Mouse (Mus musculus) heart, adult 2 months (tissue): ENCODE measurements around the gene Mapk11. TPM values are rescaled to one million over a fixed set of nuclear protein-coding genes. Genes with fewer than 3 reads are reported as not detected.

Source experiments
- DNase-seq, 2 experiments: peaks; one replicate each; pipeline ENCODE4 v3.0.0; 2021
- H3K27ac ChIP-seq: fragments of 200-600 bp; 2 replicates; pipeline ENCODE4 v1.8.1; 2022
- H3K27me3 ChIP-seq: fragments of 200-500 bp; 2 replicates; pipeline ENCODE4 v1.6.1; 2012; ENCODE audit warnings: mild to moderate bottlenecking, low read length, inconsistent platforms, mixed read lengths; ENCODE audit not compliant: control insufficient read depth, insufficient read depth
- H3K36me3 ChIP-seq: fragments of 200-500 bp; 2 replicates; pipeline ENCODE4 v1.6.1; 2012; ENCODE audit warnings: low read length, inconsistent platforms; ENCODE audit not compliant: control insufficient read depth, insufficient read depth
- H3K4me1 ChIP-seq: fragments of 200-500 bp; 2 replicates; pipeline ENCODE4 v1.6.1; 2011; ENCODE audit warnings: low read length; ENCODE audit not compliant: control insufficient read depth, insufficient read depth
- H3K4me3 ChIP-seq: fragments of 200-600 bp; 2 replicates; pipeline ENCODE4 v1.8.1; 2022
- H3K79me2 ChIP-seq: fragments of 200-500 bp; replicated peaks from 2 replicates; pipeline ENCODE4 v1.6.1; 2012; ENCODE audit warnings: mild to moderate bottlenecking, inconsistent platforms, low read length, moderate library complexity, mixed read lengths; ENCODE audit not compliant: control insufficient read depth, insufficient read depth
- H3K9ac ChIP-seq: fragments of 200-500 bp; 2 replicates; pipeline ENCODE4 v1.6.1; 2012; ENCODE audit warnings: low read depth, mild to moderate bottlenecking, control low read depth, inconsistent platforms, low read length, mixed read lengths
- CTCF ChIP-seq: fragments of 200-600 bp; IDR thresholded peaks from 2 replicates; pipeline ENCODE4 v1.8.1; 2022; ENCODE audit warnings: antibody characterized with exemption, mild to moderate bottlenecking, moderate library complexity
- EP300 ChIP-seq: fragments of 200-500 bp; IDR thresholded peaks from 2 replicates; pipeline ENCODE4 v1.6.1; 2011; ENCODE audit warnings: low read depth, low read length, control low read depth; ENCODE audit not compliant: insufficient read depth
- POLR2A ChIP-seq: fragments of 200-500 bp; IDR thresholded peaks from 2 replicates; pipeline ENCODE4 v1.6.1; 2011; ENCODE audit warnings: mild to moderate bottlenecking, low read depth, low read length, control low read depth; ENCODE audit not compliant: insufficient read depth
- WGBS: fragments of 180-500 bp; shearing (Covaris S2); methylation state at CpG from one replicate; pipeline ENCODE4 v1.1.7; 2018; 5-methylcytosine and 5-hydroxymethylcytosine counted together
- intact Hi-C: fragments of 180-260 bp; cut with DNase I; formaldehyde crosslinking; loops from one replicate; pipeline ENCODE4 v1.15.1; 2025
- polyA plus RNA-seq: library from polyadenylated mRNA; depleted of rRNA; stranded (reverse); fragments of >200 nt; gene quantifications from 2 replicates; pipeline ENCODE4 v1.2.3, GENCODE M21; 2012
- total RNA-seq, 2 experiments: library from RNA; stranded (reverse); gene quantifications; 2 replicates each; pipeline ENCODE4 v1.2.3; 2021

The Mapk11 gene
- total and polyA plus RNA-seq, 3 experiments, result 1.9 to 4.7 (median 2.0) TPM

GRCm38 (mm10) chr15:89184937-89185227 lies 35.5 kb upstream of the Mapk11 start:
- intact Hi-C loops, result no loop called here
- H3K79me2 ChIP-seq, result no peaks in the 10 kb centered on the region
- no peak overlapping the region for H3K4me3 ChIP-seq
- no peak overlapping the region for H3K9ac ChIP-seq
- TF ChIP-seq POLR2A, result no peak
- TF ChIP-seq EP300, result no peak
- TF ChIP-seq CTCF, result no peak
- no peaks in the 10 kb centered on the region for H3K36me3 ChIP-seq
- 71% methylated on average over 5 of the region's 5 CpGs for WGBS
- H3K27me3 ChIP-seq, result no peaks in the 10 kb centered on the region
- peaks cover 7% of the 10 kb centered on the region for H3K4me1 ChIP-seq
- DNase-seq, result no peak
- H3K27ac ChIP-seq, result no peak overlapping the region

- no peaks in the 10 kb centered on the region for H3K27me3 ChIP-seq
- H3K9ac ChIP-seq, result no peak overlapping the region
- 80% methylated on average over 5 of the region's 5 CpGs for WGBS
- intact Hi-C loops, result no loop called here
- no peaks in the 10 kb centered on the region for H3K79me2 ChIP-seq
- no peak for DNase-seq
- H3K4me3 ChIP-seq, result no peak overlapping the region
- H3K4me1 ChIP-seq, result peaks cover 7% of the 10 kb centered on the region
- no peak overlapping the region for H3K27ac ChIP-seq
- H3K36me3 ChIP-seq, result no peaks in the 10 kb centered on the region
- TF ChIP-seq POLR2A (no peak), CTCF (no peak), EP300 (no peak)
These were observed 34.9 kb upstream of the Mapk11 start for GRCm38 (mm10) chr15:89184141-89184936.

GRCm38 (mm10) chr15:89182842-89183241 lies 33.4 kb upstream of the Mapk11 start:
- Histone ChIP-seq H3K36me3 (no peaks in the 10 kb centered on the region), H3K27me3 (no peaks in the 10 kb centered on the region), H3K9ac (no peak overlapping the region), H3K4me1 (peaks cover 14% of the 10 kb centered on the region), H3K4me3 (no peak overlapping the region), H3K27ac (peak overlapping the region; percentile 85; the same call in 1 of the 2 replicates), H3K79me2 (no peaks in the 10 kb centered on the region)
- WGBS, result 78% methylated on average over 5 of the region's 5 CpGs
- TF ChIP-seq EP300, result no peak
- no peak for TF ChIP-seq CTCF
- no peak for TF ChIP-seq POLR2A
- intact Hi-C loops, result no loop called here
- no peak for DNase-seq

- H3K4me3 ChIP-seq, result no peak overlapping the region
- no peaks in the 10 kb centered on the region for H3K27me3 ChIP-seq
- TF ChIP-seq POLR2A, result 0 out of 2 replicates have a peak, but pooled peaks have one; percentile 37
- TF ChIP-seq CTCF, result peak; percentile 53
- peak; percentile 44; the same call in 1 of the 2 replicates for TF ChIP-seq EP300
- peak; percentile 55 to 73 for DNase-seq
- H3K4me1 ChIP-seq, result peaks cover 17% of the 10 kb centered on the region
- H3K27ac ChIP-seq, result peak overlapping the region; percentile 85
- 9% methylated on average over 6 of the region's 6 CpGs for WGBS
- no peaks in the 10 kb centered on the region for H3K36me3 ChIP-seq
- H3K79me2 ChIP-seq, result no peaks in the 10 kb centered on the region
- no peak overlapping the region for H3K9ac ChIP-seq
- intact Hi-C loops, result no loop called here
These were observed 32.9 kb upstream of the Mapk11 start for GRCm38 (mm10) chr15:89182328-89182741.

- Histone ChIP-seq H3K79me2 (no peaks in the 10 kb centered on the region), H3K27ac (peak overlapping the region; percentile 85), H3K9ac (no peak overlapping the region), H3K4me1 (peaks cover 24% of the 10 kb centered on the region), H3K27me3 (no peaks in the 10 kb centered on the region), H3K4me3 (no peak overlapping the region), H3K36me3 (no peaks in the 10 kb centered on the region)
- peak; percentile 46 for TF ChIP-seq CTCF
- no peak for TF ChIP-seq POLR2A
- no peak for TF ChIP-seq EP300
- DNase-seq, result no peak
- intact Hi-C loops, result no loop called here
- WGBS, result 50% methylated on average over 10 of the region's 10 CpGs
These were observed 32.3 kb upstream of the Mapk11 start for GRCm38 (mm10) chr15:89181561-89182270.

GRCm38 (mm10) chr15:89180571-89181229 lies 31.3 kb upstream of the Mapk11 start, which contains the start of gene Plxnb2:
Plxnb2 (minus strand) TSS chr15:89180788.
- Histone ChIP-seq H3K36me3 (no peaks in the 10 kb centered on the region), H3K27me3 (no peaks in the 10 kb centered on the region), H3K79me2 (no peaks in the 10 kb centered on the region), H3K4me3 (peak within 1 kb of the TSS; percentile 79), H3K9ac (peak within 1 kb of the TSS; percentile 85), H3K27ac (peak within 1 kb of the TSS; percentile 85), H3K4me1 (peaks cover 25% of the 10 kb centered on the region)
- peak; percentile 89 to 91 for DNase-seq
- intact Hi-C loops, result loop anchor here (1.0 kb wide), 1 partner anchor 16 kb away; the partner anchor contains the start of gene Dennd6b
- WGBS, result 1% methylated on average over 68 of the region's 72 CpGs
- peak; percentile 77 for TF ChIP-seq POLR2A
- no peak for TF ChIP-seq CTCF
- 0 out of 2 replicates have a peak, but pooled peaks have one; percentile 48 for TF ChIP-seq EP300
